Mouse (Mus musculus): ENCODE results near the gene Vapb.

- TF ChIP-seq TAL1 (IDR thresholded peaks at IDR 0.05; ENCODE audit: low read length): no peak
- TF ChIP-seq GATA1 (IDR thresholded peaks at IDR 0.05; ENCODE audit: low read length): no peak
These were observed 6.9 kb downstream of the Vapb start for GRCm38 (mm10) chr2:173744070-173744815.

Data from erythroblast, embryonic 14.5 days (primary cell).